Mouse (Mus musculus): ENCODE measurements around the gene Ppp1r35. TPM values are rescaled to one million over a fixed set of nuclear protein-coding genes. Genes with fewer than 3 reads are reported as not detected.

Gene Ppp1r35
- polyA plus RNA-seq, 1 experiment from 2014 or later: 31.8 TPM

Other genes with a start within 250 kb of the Ppp1r35 start
- gene Epo, start 245.6 kb upstream of the Ppp1r35 start, polyA plus RNA-seq (2016; fragmentation: Nextera tagmentation; extraction: Ambion mirVana): not detected in 2 replicates
- gene Gnb2, start 245.3 kb upstream of the Ppp1r35 start, polyA plus RNA-seq (2016; fragmentation: Nextera tagmentation; extraction: Ambion mirVana): 277 and 287 TPM in 2 replicates
- gene Actl6b, start 225.3 kb upstream of the Ppp1r35 start, polyA plus RNA-seq (2016; fragmentation: Nextera tagmentation; extraction: Ambion mirVana): 0.40 TPM in 1 of 2 replicates, not detected in the other
- gene Tfr2, start 209.0 kb upstream of the Ppp1r35 start, polyA plus RNA-seq (2016; fragmentation: Nextera tagmentation; extraction: Ambion mirVana): 0.51 and 1.9 TPM in 2 replicates
- gene Mospd3, start 177.8 kb upstream of the Ppp1r35 start, polyA plus RNA-seq (2016; fragmentation: Nextera tagmentation; extraction: Ambion mirVana): 18.7 and 18.8 TPM in 2 replicates
- gene Pcolce, start 165.1 kb upstream of the Ppp1r35 start, polyA plus RNA-seq (2016; fragmentation: Nextera tagmentation; extraction: Ambion mirVana): 109 and 118 TPM in 2 replicates
- gene Fbxo24, start 149.8 kb upstream of the Ppp1r35 start, polyA plus RNA-seq (2016; fragmentation: Nextera tagmentation; extraction: Ambion mirVana): 0.15 TPM in 1 of 2 replicates, not detected in the other
- 24.3 and 27.3 TPM in 2 replicates for gene Lrch4, start 149.7 kb upstream of the Ppp1r35 start, polyA plus RNA-seq (2016; fragmentation: Nextera tagmentation; extraction: Ambion mirVana)
- gene Gm20605, start 149.7 kb upstream of the Ppp1r35 start, polyA plus RNA-seq (2016; fragmentation: Nextera tagmentation; extraction: Ambion mirVana): 6.9 and 7.1 TPM in 2 replicates
- gene Sap25, start 137.5 kb upstream of the Ppp1r35 start, polyA plus RNA-seq (2016; fragmentation: Nextera tagmentation; extraction: Ambion mirVana): 5.2 and 5.3 TPM in 2 replicates
- 0.20 and 0.21 TPM in 2 replicates for gene Irs3, start 133.1 kb upstream of the Ppp1r35 start, polyA plus RNA-seq (2016; fragmentation: Nextera tagmentation; extraction: Ambion mirVana)
- 25.6 and 29.3 TPM in 2 replicates for gene Agfg2, start 94.1 kb upstream of the Ppp1r35 start, polyA plus RNA-seq (2016; fragmentation: Nextera tagmentation; extraction: Ambion mirVana)
- 1.2 and 1.7 TPM in 2 replicates for gene Nyap1, start 37.2 kb upstream of the Ppp1r35 start, polyA plus RNA-seq (2016; fragmentation: Nextera tagmentation; extraction: Ambion mirVana)
- gene Tsc22d4, start 33.1 kb upstream of the Ppp1r35 start, polyA plus RNA-seq (2016; fragmentation: Nextera tagmentation; extraction: Ambion mirVana): 144 and 154 TPM in 2 replicates
- 8.8 and 11.0 TPM in 2 replicates for gene Mepce, start 8.8 kb downstream of the Ppp1r35 start, polyA plus RNA-seq (2016; fragmentation: Nextera tagmentation; extraction: Ambion mirVana)
- 10.9 and 11.4 TPM in 2 replicates for gene Zcwpw1, start 8.9 kb downstream of the Ppp1r35 start, polyA plus RNA-seq (2016; fragmentation: Nextera tagmentation; extraction: Ambion mirVana)
- 2.3 and 2.5 TPM in 2 replicates for gene Pilra, start 57.4 kb downstream of the Ppp1r35 start, polyA plus RNA-seq (2016; fragmentation: Nextera tagmentation; extraction: Ambion mirVana)
- gene Pilrb1, start 79.3 kb downstream of the Ppp1r35 start, polyA plus RNA-seq (2016; fragmentation: Nextera tagmentation; extraction: Ambion mirVana): 0.26 and 0.57 TPM in 2 replicates
- 1.9 and 2.7 TPM in 2 replicates for gene Pilrb2, start 93.0 kb downstream of the Ppp1r35 start, polyA plus RNA-seq (2016; fragmentation: Nextera tagmentation; extraction: Ambion mirVana)
- gene Cyp3a13, start 142.8 kb downstream of the Ppp1r35 start, polyA plus RNA-seq (2016; fragmentation: Nextera tagmentation; extraction: Ambion mirVana): 0.08 and 0.09 TPM in 2 replicates
- 0.05 TPM in 1 of 2 replicates, not detected in the other for gene Gjc3, start 184.2 kb downstream of the Ppp1r35 start, polyA plus RNA-seq (2016; fragmentation: Nextera tagmentation; extraction: Ambion mirVana)
- gene Azgp1, start 202.7 kb downstream of the Ppp1r35 start, polyA plus RNA-seq (2016; fragmentation: Nextera tagmentation; extraction: Ambion mirVana): not detected in 2 replicates
- gene Smok3a, start 242.4 kb downstream of the Ppp1r35 start, polyA plus RNA-seq (2016; fragmentation: Nextera tagmentation; extraction: Ambion mirVana): not detected in 2 replicates
- not detected in 2 replicates for gene Smok3b, start 242.6 kb downstream of the Ppp1r35 start, polyA plus RNA-seq (2016; fragmentation: Nextera tagmentation; extraction: Ambion mirVana)

Data from heart, embryonic 12.5 days (tissue).